Mouse (Mus musculus) embryonic fibroblast, embryonic 13.5 days (primary cell): Measurements from ENCODE around the gene 2310030G06Rik. TPM values are rescaled to one million over a fixed set of nuclear protein-coding genes. Genes with fewer than 3 reads are reported as not detected.

Source experiments
- H3K27ac ChIP-seq: 2 replicates; pipeline ENCODE4 v1.5.1; 2012; ENCODE audit warnings: low read length, control low read depth, inconsistent platforms; ENCODE audit not compliant: insufficient read depth
- H3K4me1 ChIP-seq: 2 replicates; pipeline ENCODE4 v1.6.1; 2011; ENCODE audit warnings: low read length; ENCODE audit not compliant: control insufficient read depth, insufficient read depth
- H3K4me3 ChIP-seq: 2 replicates; pipeline ENCODE4 v1.5.1; 2011; ENCODE audit warnings: mild to moderate bottlenecking, control low read depth, low read length; ENCODE audit not compliant: insufficient read depth
- CTCF ChIP-seq: IDR thresholded peaks from 2 replicates; pipeline ENCODE4 v1.5.1; 2011; ENCODE audit warnings: mild to moderate bottlenecking, control low read depth, low read length, moderate library complexity, borderline replicate concordance; ENCODE audit not compliant: insufficient read depth
- POLR2A ChIP-seq: IDR thresholded peaks from 2 replicates; pipeline ENCODE4 v1.6.1; 2011; ENCODE audit warnings: low read depth, mild to moderate bottlenecking, control low read depth, low read length, moderate library complexity
- polyA plus RNA-seq: library from polyadenylated mRNA; stranded (reverse); fragments of >200 nt; gene quantifications from 2 replicates; pipeline ENCODE4 v1.2.4, GENCODE M21; 2011; ENCODE audit warnings: low read depth; ENCODE audit not compliant: missing spikeins, insufficient read length

2310030G06Rik gene
- polyA plus RNA-seq, 1 experiment, result 1.8 TPM

DNA sequence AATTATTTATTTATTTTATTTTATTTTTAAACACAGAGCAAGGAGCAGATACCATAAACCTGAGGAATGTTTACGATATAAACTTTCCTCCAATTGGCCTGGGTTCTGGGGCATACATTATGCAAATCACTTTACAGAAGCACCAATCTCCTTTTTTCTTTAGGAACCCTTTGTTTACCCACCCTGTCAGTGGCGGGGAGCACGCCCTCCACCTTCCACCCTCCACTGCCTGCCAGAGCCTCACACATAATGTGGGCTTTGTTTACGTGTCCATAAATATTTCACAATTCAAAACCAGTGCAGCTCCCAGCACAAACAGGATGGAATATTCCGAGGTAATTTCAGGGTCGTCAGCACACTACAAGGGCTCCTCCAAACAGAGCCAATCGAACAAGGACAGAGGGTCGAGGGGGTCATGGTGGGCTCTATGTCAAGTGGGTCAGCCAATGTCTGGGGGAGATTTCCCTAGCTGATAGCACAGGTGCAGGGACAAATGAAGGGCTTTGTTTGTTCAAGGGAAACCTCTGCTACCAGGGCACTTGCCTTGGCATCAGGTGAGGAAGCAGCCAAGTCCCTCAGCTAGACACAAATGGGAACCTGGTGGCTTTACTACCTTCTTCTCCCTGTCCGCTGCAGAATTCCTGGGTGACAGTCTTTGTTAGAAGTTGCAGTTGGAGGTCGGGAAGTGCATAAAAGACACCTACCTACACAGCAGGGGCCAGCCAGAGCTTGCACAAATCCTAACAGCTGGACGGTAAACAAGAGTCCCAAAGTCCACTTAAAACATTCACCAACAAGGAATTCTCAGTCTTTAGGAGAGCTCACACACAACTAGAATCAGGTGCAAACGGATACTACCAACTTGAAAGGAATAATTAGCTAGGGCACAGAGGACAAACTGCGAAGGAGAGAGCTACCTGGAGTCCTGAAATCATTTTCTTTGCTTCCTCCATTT is 53.4 kb downstream of the 2310030G06Rik start:
- no peaks in the 10 kb centered on the region for H3K4me1 ChIP-seq
- no peak overlapping the region for H3K4me3 ChIP-seq
- H3K27ac ChIP-seq, result no peak overlapping the region
- TF ChIP-seq POLR2A (no peak), CTCF (no peak)

Other genes with a start within 250 kb of the 2310030G06Rik start
- gene Pts, start 217.8 kb downstream of the 2310030G06Rik start, polyA plus RNA-seq, result 21.4 and 28.7 TPM in 2 replicates
- gene Il18, start 191.7 kb downstream of the 2310030G06Rik start, polyA plus RNA-seq, result 3.3 and 4.4 TPM in 2 replicates
- gene Bco2, start 191.4 kb downstream of the 2310030G06Rik start, polyA plus RNA-seq, result not detected in 2 replicates
- not detected in 2 replicates for gene Tex12, start 185.2 kb downstream of the 2310030G06Rik start, polyA plus RNA-seq
- gene Sdhd, start 142.7 kb downstream of the 2310030G06Rik start, polyA plus RNA-seq, result 109 TPM in 2 replicates
- gene Timm8b, start 142.6 kb downstream of the 2310030G06Rik start, polyA plus RNA-seq, result 107 and 113 TPM in 2 replicates
- gene Pih1d2, start 129.2 kb downstream of the 2310030G06Rik start, polyA plus RNA-seq, result 1.4 and 1.5 TPM in 2 replicates
- 18.0 and 24.7 TPM in 2 replicates for gene Nkapd1, start 129.1 kb downstream of the 2310030G06Rik start, polyA plus RNA-seq
- 46.2 and 50.0 TPM in 2 replicates for gene Dlat, start 86.8 kb downstream of the 2310030G06Rik start, polyA plus RNA-seq
- gene Dixdc1, start 7.0 kb downstream of the 2310030G06Rik start, polyA plus RNA-seq, result 10.9 and 11.1 TPM in 2 replicates
- gene Cryab, start 4.8 kb upstream of the 2310030G06Rik start, polyA plus RNA-seq, result 155 and 186 TPM in 2 replicates
- gene Hspb2, start 5.8 kb upstream of the 2310030G06Rik start, polyA plus RNA-seq, result 1.6 and 3.8 TPM in 2 replicates
- gene Fdxacb1, start 21.7 kb upstream of the 2310030G06Rik start, polyA plus RNA-seq, result 7.2 and 9.3 TPM in 2 replicates
- gene Alg9, start 28.5 kb upstream of the 2310030G06Rik start, polyA plus RNA-seq, result 22.8 and 24.1 TPM in 2 replicates
- 21.3 and 27.1 TPM in 2 replicates for gene 1110032A03Rik, start 29.0 kb upstream of the 2310030G06Rik start, polyA plus RNA-seq
- 32.0 and 33.9 TPM in 2 replicates for gene Ppp2r1b, start 98.8 kb upstream of the 2310030G06Rik start, polyA plus RNA-seq